Mouse (Mus musculus) heart, postnatal 0 days (tissue): ENCODE results near the gene Prl3c1.

ENCODE experiments used
- CTCF ChIP-seq: IDR thresholded peaks from 2 replicates; pipeline ENCODE4 v1.5.1; 2016; ENCODE audit warnings: antibody characterized with exemption, control low read depth, low read depth
- EP300 ChIP-seq: IDR thresholded peaks from 2 replicates; pipeline ENCODE4 v1.6.1; 2016; ENCODE audit warnings: antibody characterized with exemption, low read depth

- TF ChIP-seq CTCF, result no peak
- TF ChIP-seq EP300, result no peak
These were observed 48.2 kb upstream of the Prl3c1 start for GRCm38 (mm10) chr13:27148264-27148663.
